Mouse (Mus musculus) A20 (cell line): Measurements from ENCODE around the gene Zfyve21.

Experiments
- DNase-seq: peaks from one replicate; pipeline ENCODE4 v3.0.0-alpha.2; 2011; ENCODE audit warnings: low read depth, low spot score

Zfyve21 gene

GRCm38 (mm10) chr12:111842565-111843433, 28.8 kb downstream of the Zfyve21 start:
- peak; percentile 83 for DNase-seq

GRCm38 (mm10) chr12:111843470-111843869, 29.5 kb downstream of the Zfyve21 start:
- DNase-seq, result no peak

- DNase-seq, result no peak
Measured at GRCm38 (mm10) chr12:111845953-111846352, 32.0 kb downstream of the Zfyve21 start.

DNA sequence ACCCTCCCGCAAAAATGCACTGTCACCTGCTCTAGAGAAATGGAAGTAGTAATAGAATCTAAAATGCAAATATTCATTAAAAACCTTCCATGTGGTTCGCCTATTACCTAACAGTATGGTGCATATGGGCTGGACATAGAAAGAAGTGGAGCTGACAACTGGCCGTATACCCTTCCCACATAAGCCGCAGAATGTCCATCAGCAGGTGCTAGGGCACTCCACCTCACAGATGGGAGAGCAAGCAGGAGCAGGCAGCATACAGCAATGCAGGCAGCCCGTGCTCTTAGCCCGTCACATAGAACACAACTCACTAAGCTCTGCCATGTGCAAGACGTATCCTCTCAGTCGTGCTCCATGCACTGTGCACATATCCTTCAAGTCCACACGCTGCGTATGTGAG, 32.8 kb downstream of the Zfyve21 start:
- no peak for DNase-seq

GRCm38 (mm10) chr12:111848300-111848798, 34.4 kb downstream of the Zfyve21 start:
- no peak for DNase-seq

GRCm38 (mm10) chr12:111851235-111851634, 37.3 kb downstream of the Zfyve21 start:
- DNase-seq, result peak; percentile 43

- DNase-seq, result no peak
Measured at GRCm38 (mm10) chr12:111851745-111852144, 37.8 kb downstream of the Zfyve21 start.

DNA sequence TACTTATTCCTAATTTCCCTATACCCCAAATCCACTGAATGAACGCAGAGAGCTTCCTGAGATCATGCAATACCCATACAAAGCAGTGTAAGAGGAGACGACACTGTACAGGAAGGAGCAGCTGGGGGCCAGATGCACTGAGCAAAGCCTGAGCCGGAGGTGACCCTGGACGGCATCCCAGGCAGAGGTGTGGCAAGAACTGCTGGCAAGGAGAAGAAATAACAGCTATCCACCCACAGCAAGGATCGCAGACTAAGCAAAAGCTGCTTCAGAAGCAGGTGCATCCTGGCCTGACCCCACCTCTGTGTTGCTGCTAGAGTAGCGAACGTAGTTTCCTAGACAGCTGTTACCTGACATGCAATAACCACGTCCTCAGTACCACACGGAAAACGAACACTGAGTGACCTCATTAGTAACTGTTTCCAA, 39.1 kb downstream of the Zfyve21 start:
- no peak for DNase-seq

GRCm38 (mm10) chr12:111853546-111853945, 39.6 kb downstream of the Zfyve21 start:
- DNase-seq, result no peak

DNA sequence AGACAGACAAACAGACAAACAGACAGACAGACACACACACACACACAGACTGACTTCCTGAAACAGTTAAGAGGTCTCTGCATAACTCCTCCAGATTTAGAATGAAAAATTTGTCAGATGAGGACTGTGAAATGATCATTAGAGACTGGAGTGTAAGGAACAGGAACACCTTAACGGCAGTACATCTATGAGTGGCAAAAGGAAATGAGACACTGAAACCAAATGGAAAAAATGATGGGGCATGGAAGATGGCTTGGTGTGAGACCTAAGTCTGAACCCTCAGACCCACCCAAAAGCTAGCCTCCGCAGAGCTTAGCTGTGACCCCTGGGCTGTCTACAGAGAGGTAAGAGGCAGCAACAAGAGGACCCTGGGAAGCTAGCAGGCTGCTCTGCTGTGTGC, 41.5 kb downstream of the Zfyve21 start:
- DNase-seq, result no peak

DNA sequence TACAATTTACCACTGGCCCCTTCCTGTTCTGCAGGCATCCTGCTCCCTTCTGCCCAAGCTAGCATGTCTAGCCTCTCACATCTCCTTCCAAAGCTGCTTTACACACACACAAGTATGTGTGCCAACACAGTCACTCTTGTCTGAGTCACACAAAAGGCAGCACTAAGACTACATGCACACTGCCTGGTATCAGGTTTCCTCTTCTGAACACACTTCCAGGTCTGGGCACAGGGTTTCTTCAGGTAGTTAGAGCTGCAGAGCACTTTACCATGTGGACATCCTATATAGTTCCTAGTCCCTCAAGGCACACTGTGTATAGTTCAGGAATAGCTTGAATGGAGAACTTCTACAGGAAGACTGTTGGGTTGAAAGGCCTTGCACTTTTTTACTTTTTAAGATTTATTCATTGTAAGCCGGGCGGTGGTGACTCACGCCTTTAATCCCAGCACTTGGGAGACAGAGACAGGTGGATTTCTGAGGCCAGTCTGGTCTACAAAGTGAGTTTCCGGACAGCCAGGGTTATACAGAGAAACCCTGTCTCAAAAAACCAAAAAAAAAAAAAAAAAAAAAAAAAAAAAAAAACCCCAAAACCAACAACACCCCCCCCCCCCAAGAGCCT, 50.3 kb downstream of the Zfyve21 start:
- DNase-seq, result no peak

DNA sequence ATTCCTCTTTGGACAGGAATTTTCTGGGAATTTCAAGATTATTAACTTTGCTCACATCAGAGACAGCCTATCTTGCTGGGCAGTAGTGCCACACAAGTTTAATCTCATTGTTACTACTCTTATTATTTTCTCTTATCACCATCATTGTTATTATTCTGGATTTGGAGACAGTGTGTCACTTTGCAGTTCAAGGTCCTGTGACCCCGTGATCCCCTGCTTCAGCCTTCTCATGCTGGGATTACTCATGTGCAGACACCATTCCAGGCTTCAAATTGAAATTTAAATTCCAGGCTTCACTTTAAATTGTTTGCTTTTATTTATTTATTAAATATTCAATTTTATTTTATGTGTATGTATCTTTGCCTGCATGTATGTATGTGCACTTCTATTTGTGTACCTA, 55.8 kb downstream of the Zfyve21 start:
- DNase-seq, result no peak

DNA sequence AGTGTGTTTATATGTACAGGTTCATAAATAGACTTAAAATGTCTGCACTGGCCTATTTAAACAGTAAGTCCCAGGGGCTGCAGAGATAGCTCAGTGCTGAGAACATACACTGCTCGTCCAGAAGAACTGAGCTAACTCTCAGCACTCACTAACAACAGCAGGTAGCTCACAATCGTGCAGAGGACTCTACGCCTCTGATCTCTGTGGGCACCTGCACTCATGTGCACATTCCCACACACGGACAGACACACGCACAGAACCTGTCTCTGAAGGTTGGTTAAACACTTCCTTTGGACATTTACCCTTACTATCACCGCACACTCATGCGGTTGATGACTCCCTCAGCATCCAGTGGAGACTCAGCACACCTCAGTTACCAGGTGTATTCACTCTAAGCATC, 56.8 kb downstream of the Zfyve21 start:
- no peak for DNase-seq

DNA sequence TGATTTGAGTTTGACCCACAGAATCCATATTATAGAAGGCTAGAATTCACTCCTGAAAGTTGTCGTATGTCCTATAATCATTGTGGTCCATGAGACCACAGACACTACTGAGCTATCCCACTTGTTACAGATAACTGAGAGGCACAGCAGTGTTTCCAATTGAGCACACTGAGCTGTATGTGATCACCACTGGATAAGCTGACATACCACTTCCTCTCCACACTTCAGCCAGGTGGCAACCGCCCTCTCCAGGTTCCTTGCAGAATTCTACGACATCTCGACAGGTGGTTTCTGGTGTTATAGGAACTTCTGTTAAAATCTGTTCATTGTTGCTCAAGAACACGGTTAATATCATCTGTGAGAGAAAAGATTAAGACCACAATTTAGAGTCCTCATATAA, 58.1 kb downstream of the Zfyve21 start:
- DNase-seq, result no peak

- DNase-seq, result no peak
Measured at GRCm38 (mm10) chr12:111874601-111875140, 60.7 kb downstream of the Zfyve21 start.

DNA sequence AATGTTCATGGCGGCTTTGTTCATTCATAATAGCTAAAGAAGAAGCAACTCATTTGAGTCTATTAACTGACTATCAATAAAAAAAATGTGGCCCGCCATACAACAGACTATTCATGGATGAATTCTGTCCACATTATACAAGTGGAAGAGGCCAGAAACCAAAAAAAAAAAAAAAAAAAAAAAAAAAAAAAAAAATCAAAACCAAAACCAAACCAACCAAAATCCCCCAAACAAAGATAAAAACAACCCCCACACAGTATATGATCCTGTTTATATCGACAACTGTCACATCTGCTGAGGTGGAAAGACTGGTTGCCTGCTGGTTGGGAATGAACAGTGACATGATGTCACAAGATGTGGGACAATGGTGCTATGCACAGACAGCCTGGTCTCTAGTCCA, 61.5 kb downstream of the Zfyve21 start:
- DNase-seq, result no peak

DNA sequence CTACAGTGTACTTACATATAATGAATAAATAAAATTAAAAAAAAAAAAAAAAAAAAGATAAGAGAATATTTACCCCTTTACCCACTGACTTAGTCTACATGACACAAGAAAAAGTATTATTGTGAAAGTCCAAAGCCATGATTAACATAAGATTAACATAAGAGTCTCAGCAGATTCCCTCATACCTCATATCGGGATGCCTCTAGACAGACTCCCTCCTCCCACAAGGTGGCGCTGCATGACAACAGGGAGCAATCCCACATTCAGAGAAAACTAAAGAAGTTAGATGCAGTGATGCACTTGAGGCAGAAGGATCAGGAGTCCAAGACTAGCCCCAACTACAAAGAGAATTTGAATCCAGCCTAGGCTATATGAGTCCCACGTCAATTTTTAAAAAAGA, 64.2 kb downstream of the Zfyve21 start:
- DNase-seq, result peak; percentile 83
